Mouse (Mus musculus): ENCODE measurements around the gene Dnajb4.
"Not testable (repeated sequence)": the region's sequence is repeated elsewhere in the genome, so short reads cannot be mapped to it uniquely, and the experiment has no call there.

Dnajb4 gene

DNA sequence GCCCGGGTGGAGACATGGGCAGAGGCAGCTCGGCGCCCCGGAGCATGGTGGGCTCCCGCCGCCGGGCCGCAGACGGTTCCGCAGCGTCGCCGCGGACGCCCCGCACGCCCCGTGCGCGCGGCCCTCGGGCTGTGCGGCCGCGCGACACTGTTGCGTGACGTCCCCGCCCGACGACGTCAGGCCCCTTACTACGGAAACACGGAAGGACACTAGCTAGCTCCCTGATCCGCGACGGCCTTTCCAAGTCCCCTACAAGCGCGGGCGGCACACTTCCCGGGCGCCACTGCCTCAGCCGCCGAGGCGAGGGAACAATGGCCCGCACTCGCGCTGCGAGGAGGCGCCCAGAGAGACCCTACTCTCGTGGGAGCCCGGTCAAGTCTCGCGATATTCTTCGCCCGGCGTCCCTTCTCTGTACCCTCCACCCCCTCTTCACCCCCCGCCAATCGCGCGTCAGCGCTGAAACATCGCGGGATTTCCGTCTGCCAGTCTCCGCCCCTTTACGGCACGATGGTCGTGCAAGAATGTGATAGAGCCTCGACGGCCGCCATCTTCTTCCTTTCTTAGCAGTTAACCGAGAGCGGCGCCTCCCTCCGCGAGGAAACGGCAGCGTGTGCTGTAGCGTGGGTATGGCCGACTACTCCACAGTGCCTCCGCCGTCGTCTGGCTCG lies at the start of gene Dnajb4, which contains the start of gene Fubp1:
TSS of gene Dnajb4 (minus strand) at position 336 of the 668 bp plus-strand sequence.
TSS of gene Fubp1 (plus strand) at position 456 of the 668 bp plus-strand sequence.
- in situ Hi-C loops (cut with MboI; ENCODE audit: unreplicated experiment in 2 of 2): loop anchor here in 1 of 2 experiments (25.0 kb wide), 1 partner anchor 1727 kb away; the partner anchor contains the start of gene Acadm

- in situ Hi-C loops (cut with MboI; ENCODE audit: unreplicated experiment in 2 of 2): not testable (repeated sequence)
Measured at GRCm38 (mm10) chr3:152259409-152259808, 49.3 kb upstream of the Dnajb4 start.

- in situ Hi-C loops (cut with MboI; ENCODE audit: unreplicated experiment in 2 of 2): no loop called here
Measured at GRCm38 (mm10) chr3:152257528-152257927, 47.4 kb upstream of the Dnajb4 start.

- in situ Hi-C loops (cut with MboI; ENCODE audit: unreplicated experiment in 2 of 2): no loop called here
Measured at GRCm38 (mm10) chr3:152250487-152250886, 40.4 kb upstream of the Dnajb4 start.

DNA sequence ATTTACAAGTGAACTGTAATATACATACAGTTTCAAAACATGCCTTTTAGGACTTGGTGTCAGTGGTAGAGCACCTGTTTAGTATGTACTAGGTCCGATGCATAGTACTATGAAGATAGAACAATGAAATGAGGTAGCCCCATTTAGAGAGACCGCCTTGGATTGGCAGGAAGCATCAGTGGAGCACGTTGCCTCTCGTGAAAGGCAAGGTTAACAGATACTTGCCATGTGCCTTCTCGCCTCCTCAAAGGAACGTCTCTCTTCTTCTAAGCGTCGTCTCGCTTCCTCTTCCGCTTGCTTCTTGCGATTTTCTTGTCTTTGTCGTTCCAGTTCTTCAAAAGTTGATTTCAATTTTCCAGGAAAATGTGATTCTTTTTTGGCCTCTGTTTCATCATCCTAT lies 37.6 kb upstream of the Dnajb4 start:
- in situ Hi-C loops (cut with MboI; ENCODE audit: unreplicated experiment in 2 of 2): loop anchor here (25.0 kb wide), 2 partner anchors 135 to 1665 kb away; partner anchors contain the start of genes Msh4 (in 1 of the 2) and Rabggtb (in 1 of the 2)

- in situ Hi-C loops (cut with MboI; ENCODE audit: unreplicated experiment in 2 of 2): loop anchor here (25.0 kb wide), 2 partner anchors 133 to 1667 kb away; partner anchors contain the start of genes Msh4 (in 1 of the 2) and Rabggtb (in 1 of the 2)
Measured at GRCm38 (mm10) chr3:152245273-152245910, 35.3 kb upstream of the Dnajb4 start.

DNA sequence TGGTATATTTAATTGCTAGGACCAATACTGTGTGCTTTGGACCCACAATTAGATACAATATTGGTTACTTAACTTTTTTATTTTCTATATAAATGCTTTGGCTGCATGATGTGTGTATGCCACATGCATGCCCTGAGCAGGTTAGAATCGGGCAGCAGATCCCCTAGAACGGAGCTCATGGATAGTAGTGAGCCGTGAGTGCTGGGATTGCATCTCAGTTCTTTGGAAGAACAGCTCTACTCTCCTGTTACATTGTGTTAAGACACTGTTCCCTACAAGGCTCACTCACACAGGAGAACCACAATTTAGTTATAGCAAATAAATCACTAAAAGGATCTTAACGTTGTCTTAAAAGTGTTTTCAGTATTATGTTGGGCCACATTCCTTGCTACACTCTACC lies 33.2 kb upstream of the Dnajb4 start:
- in situ Hi-C loops (cut with MboI; ENCODE audit: unreplicated experiment in 2 of 2): loop anchor here (25.0 kb wide), 2 partner anchors 131 to 1669 kb away; partner anchors contain the start of genes Msh4 (in 1 of the 2) and Rabggtb (in 1 of the 2)

GRCm38 (mm10) chr3:152241098-152241497 lies 31.0 kb upstream of the Dnajb4 start:
- in situ Hi-C loops (cut with MboI; ENCODE audit: unreplicated experiment in 2 of 2): loop anchor here (25.0 kb wide), 2 partner anchors 129 to 1671 kb away; partner anchors contain the start of genes Msh4 (in 1 of the 2) and Rabggtb (in 1 of the 2)

GRCm38 (mm10) chr3:152239592-152239991 lies 29.5 kb upstream of the Dnajb4 start:
- in situ Hi-C loops (cut with MboI; ENCODE audit: unreplicated experiment in 2 of 2): loop anchor here (25.0 kb wide), 2 partner anchors 127 to 1673 kb away; partner anchors contain the start of genes Msh4 (in 1 of the 2) and Rabggtb (in 1 of the 2)

DNA sequence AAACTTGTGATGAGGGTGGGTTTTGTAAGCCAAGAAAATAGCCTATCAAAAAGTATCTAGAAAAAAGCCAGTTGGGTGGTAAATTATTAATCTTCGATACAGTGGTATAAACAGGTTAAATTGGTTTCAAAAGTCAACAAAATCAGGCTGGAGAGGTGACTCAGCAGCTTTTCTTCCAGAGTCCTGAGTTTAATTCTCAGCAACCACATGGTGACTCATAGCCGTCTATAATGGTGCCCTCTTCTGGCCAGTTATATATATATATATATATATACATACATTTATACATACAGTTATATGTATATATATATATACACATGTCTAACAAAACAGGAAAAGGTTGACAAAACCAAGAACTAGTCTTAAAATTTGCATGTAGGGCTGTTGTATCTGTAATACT lies 28.7 kb upstream of the Dnajb4 start:
- in situ Hi-C loops (cut with MboI; ENCODE audit: unreplicated experiment in 2 of 2): loop anchor here (25.0 kb wide), 2 partner anchors 127 to 1673 kb away; partner anchors contain the start of genes Msh4 (in 1 of the 2) and Rabggtb (in 1 of the 2)

- in situ Hi-C loops (cut with MboI; ENCODE audit: unreplicated experiment in 2 of 2): loop anchor here (25.0 kb wide), 2 partner anchors 124 to 1676 kb away; partner anchors contain the start of genes Msh4 (in 1 of the 2) and Rabggtb (in 1 of the 2)
Measured at GRCm38 (mm10) chr3:152235805-152236204, 25.7 kb upstream of the Dnajb4 start.

DNA sequence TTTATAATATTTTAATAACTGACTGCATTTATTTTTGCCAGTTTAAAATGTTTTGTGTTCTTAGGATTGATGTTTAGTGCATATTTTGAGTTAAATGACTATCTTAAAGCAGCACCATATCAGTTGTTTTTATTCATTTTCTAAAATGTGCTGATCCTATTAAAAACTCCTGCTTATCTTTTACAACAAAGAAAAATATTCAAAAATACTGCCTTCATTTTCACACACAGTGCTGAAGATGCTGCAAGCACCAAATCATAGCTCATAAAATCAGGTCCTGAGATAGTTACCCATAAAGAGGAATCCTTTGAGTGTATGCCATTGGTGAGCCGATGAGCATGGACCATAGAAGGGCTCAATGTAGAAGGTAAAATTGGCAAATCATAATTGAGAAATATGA lies 25.1 kb upstream of the Dnajb4 start:
- in situ Hi-C loops (cut with MboI; ENCODE audit: unreplicated experiment in 2 of 2): loop anchor here (25.0 kb wide), 2 partner anchors 123 to 1677 kb away; partner anchors contain the start of genes Msh4 (in 1 of the 2) and Rabggtb (in 1 of the 2)

GRCm38 (mm10) chr3:152231333-152232100 lies 21.4 kb upstream of the Dnajb4 start:
- in situ Hi-C loops (cut with MboI; ENCODE audit: unreplicated experiment in 2 of 2): loop anchor here (25.0 kb wide), 2 partner anchors 119 to 1681 kb away; partner anchors contain the start of genes Msh4 (in 1 of the 2) and Rabggtb (in 1 of the 2)

DNA sequence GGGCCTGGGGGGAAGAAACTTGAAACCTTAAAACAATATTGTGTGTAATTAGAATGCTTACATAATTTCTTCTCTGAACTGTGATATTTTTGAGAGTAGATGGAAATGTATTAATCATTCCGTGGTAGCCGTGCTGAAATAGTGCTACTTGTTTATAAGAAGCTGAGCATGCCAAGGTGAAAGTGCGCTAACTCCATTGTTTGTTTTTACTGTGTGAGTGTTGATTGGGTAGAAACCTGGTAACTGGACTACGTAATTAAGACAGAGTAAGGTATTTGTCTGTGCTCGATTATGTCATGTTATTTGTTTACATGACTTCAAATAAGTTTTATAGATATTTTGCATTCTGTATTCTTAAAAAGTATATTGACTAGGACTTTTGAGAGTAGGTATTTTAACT lies 19.2 kb upstream of the Dnajb4 start:
- in situ Hi-C loops (cut with MboI; ENCODE audit: unreplicated experiment in 2 of 2): loop anchor here (10.0 to 25.0 kb wide), 3 partner anchors 117 to 1683 kb away; partner anchors contain the start of genes Msh4 (in 1 of the 2) and Rabggtb (in 1 of the 2)

DNA sequence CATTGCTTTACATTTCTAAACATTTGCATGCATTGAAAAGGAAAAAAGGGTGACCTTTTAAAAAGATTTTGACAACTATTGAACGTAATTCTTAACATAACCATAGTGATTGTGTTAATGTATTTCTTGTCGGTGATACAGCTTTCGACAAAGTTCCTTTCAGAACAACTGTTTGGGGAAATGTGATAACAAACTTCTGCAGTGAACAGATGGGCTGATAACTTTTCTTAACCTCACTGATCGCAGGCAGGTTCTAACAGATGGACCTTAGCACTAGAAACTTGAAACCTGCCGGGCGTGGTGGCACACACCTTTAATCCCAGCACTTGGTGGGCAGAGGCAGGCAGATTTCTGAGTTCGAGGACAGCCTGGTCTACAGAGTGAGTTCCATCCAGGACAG lies 18.7 kb upstream of the Dnajb4 start:
- in situ Hi-C loops (cut with MboI; ENCODE audit: unreplicated experiment in 2 of 2): loop anchor here (10.0 to 25.0 kb wide), 3 partner anchors 117 to 1683 kb away; partner anchors contain the start of genes Msh4 (in 1 of the 2) and Rabggtb (in 1 of the 2)

DNA sequence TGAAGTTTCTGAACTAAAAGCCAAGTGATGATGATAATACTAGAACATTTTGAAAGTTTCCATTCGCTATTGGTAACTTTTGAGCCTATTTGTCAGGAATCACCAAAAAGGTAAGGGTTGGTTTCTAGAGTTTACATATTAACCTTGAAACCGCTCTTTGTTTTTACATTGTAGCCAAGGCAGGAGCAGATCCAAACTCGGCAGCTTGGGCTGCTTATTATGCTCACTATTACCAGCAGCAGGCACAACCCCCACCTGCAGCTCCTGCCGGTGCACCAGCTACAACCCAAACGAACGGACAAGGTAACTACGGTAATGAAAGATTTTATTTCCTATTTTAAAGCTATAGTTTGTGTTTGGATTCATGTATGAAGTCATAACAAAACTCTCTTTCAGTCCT lies 15.8 kb upstream of the Dnajb4 start:
- in situ Hi-C loops (cut with MboI; ENCODE audit: unreplicated experiment in 2 of 2): loop anchor here (10.0 to 25.0 kb wide), 3 partner anchors 114 to 1686 kb away; partner anchors contain the start of genes Msh4 (in 1 of the 2) and Rabggtb (in 1 of the 2)

- in situ Hi-C loops (cut with MboI; ENCODE audit: unreplicated experiment in 2 of 2): loop anchor here (10.0 to 25.0 kb wide), 4 partner anchors 113 to 1712 kb away; partner anchors contain the start of genes Acadm (in 1 of the 2), Msh4 (in 1 of the 2) and Rabggtb (in 1 of the 2)
Measured at GRCm38 (mm10) chr3:152224918-152225317, 14.8 kb upstream of the Dnajb4 start.

DNA sequence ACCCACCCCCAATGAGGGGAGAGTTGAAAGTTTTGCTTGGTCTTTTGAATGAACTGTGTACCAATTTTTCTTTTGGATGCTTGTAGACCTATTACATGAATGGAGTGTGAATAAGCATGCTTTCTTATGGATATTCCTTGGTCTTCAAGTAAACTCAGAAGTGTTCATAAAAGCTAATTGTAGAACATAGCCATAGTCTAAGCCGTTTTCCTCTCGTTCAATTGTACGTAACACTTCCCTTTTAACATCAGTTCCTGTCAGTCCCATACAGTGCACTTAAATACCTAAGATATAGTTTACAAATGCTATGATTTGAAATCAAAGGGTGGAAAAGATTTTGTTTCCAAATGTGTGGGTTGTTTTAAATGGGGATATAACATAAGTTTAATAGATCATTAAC lies 3.3 kb upstream of the Dnajb4 start:
- in situ Hi-C loops (cut with MboI; ENCODE audit: unreplicated experiment in 2 of 2): loop anchor here in 1 of 2 experiments (25.0 kb wide), 1 partner anchor 1724 kb away; the partner anchor contains the start of gene Acadm

GRCm38 (mm10) chr3:152211731-152212279 lies 1.7 kb upstream of the Dnajb4 start:
- in situ Hi-C loops (cut with MboI; ENCODE audit: unreplicated experiment in 2 of 2): loop anchor here in 1 of 2 experiments (25.0 kb wide), 1 partner anchor 1725 kb away; the partner anchor contains the start of gene Acadm
